Mouse (Mus musculus) mammary gland, adult 2 months (tissue): ENCODE measurements around the gene Spata25. TPM values are rescaled to one million over a fixed set of nuclear protein-coding genes. Genes with fewer than 3 reads are reported as not detected.

Source experiments
- polyA plus RNA-seq: library from polyadenylated mRNA; depleted of rRNA; stranded (reverse); fragments of >200 nt; gene quantifications from 2 replicates; pipeline ENCODE4 v1.2.3, GENCODE M21; 2012; ENCODE audit warnings: low replicate concordance; rRNA removed

Spata25 gene
- 0.22 TPM in 1 of 2 replicates, not detected in the other for polyA plus RNA-seq

GRCm38 (mm10) chr2:164828437-164828836 lies at the start of gene Spata25:
TSS of gene Spata25 (minus strand) at chr2:164828537.

GRCm38 (mm10) chr2:164857101-164857821 lies 28.9 kb upstream of the Spata25 start, which contains the start of gene Pltp:
TSS of gene Pltp (minus strand) at chr2:164857711.

GRCm38 (mm10) chr2:164833314-164833959 lies 5.1 kb upstream of the Spata25 start, which contains the start of gene Neurl2:
TSS of gene Neurl2 (minus strand) at chr2:164833456.

DNA sequence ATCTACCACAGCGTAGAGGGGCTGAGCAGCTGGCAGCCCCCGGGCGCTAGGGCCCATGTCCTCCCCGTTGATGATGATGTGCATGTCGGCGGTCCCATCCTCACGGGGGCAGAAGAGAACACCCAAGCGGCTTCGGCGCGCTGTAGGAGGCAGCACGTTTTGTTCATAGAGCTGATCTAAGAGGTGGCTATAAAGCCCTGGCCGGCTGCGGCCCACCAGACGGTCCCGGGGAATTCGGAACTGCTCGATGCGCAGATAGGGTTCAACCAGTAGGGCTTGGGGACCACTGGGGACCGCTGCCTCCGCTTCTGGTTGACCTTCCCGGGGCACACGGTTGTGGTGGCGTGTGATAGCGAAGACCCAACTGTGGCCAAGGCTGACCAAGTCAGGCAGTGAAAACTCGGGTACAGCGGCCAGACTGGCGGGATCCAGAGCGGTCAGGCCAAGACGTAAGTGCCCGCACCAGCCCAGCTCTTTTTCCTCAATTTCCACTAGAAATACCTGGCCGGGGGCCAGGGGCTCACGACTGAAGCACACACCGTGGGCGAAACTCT lies 4.5 kb upstream of the Spata25 start, which contains the start of gene Ctsa:
Ctsa (plus strand) TSS at position 126 of the 554 bp plus-strand sequence.

GRCm38 (mm10) chr2:164822636-164823165 lies 5.6 kb downstream of the Spata25 start, which contains the start of gene Zswim1:
TSS of gene Zswim1 (plus strand) at chr2:164822686.

GRCm38 (mm10) chr2:164804533-164805331 lies 23.6 kb downstream of the Spata25 start, which contains the start of the genes Acot8 and Zswim3:
TSS of gene Acot8 (minus strand) at chr2:164804882.
TSS of gene Zswim3 (plus strand) at chr2:164805098.

GRCm38 (mm10) chr2:164785481-164786387 lies 42.6 kb downstream of the Spata25 start, which contains the start of gene Snx21:
TSS of gene Snx21 (plus strand) at chr2:164785823.

GRCm38 (mm10) chr2:164779481-164780086 lies 48.8 kb downstream of the Spata25 start, which contains the start of gene Tnnc2:
TSS of gene Tnnc2 (minus strand) at chr2:164779967.

Other genes with a start within 250 kb of the Spata25 start
- gene Wfdc6a, start 243.1 kb downstream of the Spata25 start, polyA plus RNA-seq: not detected in 2 replicates
- not detected in 2 replicates for gene Eppin, start 234.9 kb downstream of the Spata25 start, polyA plus RNA-seq
- gene Wfdc6b, start 215.0 kb downstream of the Spata25 start, polyA plus RNA-seq: not detected in 2 replicates
- not detected in 2 replicates for gene Wfdc8, start 214.9 kb downstream of the Spata25 start, polyA plus RNA-seq
- not detected in 2 replicates for gene Wfdc16, start 189.7 kb downstream of the Spata25 start, polyA plus RNA-seq
- gene Wfdc10, start 172.5 kb downstream of the Spata25 start, polyA plus RNA-seq: not detected in 2 replicates
- not detected in 2 replicates for gene Wfdc9, start 172.0 kb downstream of the Spata25 start, polyA plus RNA-seq
- not detected in 2 replicates for gene Wfdc11, start 154.4 kb downstream of the Spata25 start, polyA plus RNA-seq
- not detected in 2 replicates for gene Wfdc13, start 143.4 kb downstream of the Spata25 start, polyA plus RNA-seq
- gene Spint4, start 130.0 kb downstream of the Spata25 start, polyA plus RNA-seq: not detected in 2 replicates
- not detected in 2 replicates for gene Spint5, start 113.2 kb downstream of the Spata25 start, polyA plus RNA-seq
- gene Wfdc3, start 82.6 kb downstream of the Spata25 start, polyA plus RNA-seq: 0.87 and 2.8 TPM in 2 replicates
- gene Dnttip1, start 82.6 kb downstream of the Spata25 start, polyA plus RNA-seq: 13.4 and 63.8 TPM in 2 replicates
- 14.8 and 17.3 TPM in 2 replicates for gene Ube2c, start 58.6 kb downstream of the Spata25 start, polyA plus RNA-seq
- gene Tnnc2, start 48.6 kb downstream of the Spata25 start, polyA plus RNA-seq: 2.1 and 1,412 TPM in 2 replicates
- 32.9 and 57.5 TPM in 2 replicates for gene Snx21, start 42.7 kb downstream of the Spata25 start, polyA plus RNA-seq
- 36.3 and 58.2 TPM in 2 replicates for gene Acot8, start 23.7 kb downstream of the Spata25 start, polyA plus RNA-seq
- 2.7 and 4.5 TPM in 2 replicates for gene Zswim3, start 23.4 kb downstream of the Spata25 start, polyA plus RNA-seq
- gene Zswim1, start 5.9 kb downstream of the Spata25 start, polyA plus RNA-seq: 14.4 and 16.0 TPM in 2 replicates
- gene Ctsa, start 4.3 kb upstream of the Spata25 start, polyA plus RNA-seq: 329 and 398 TPM in 2 replicates
- gene Neurl2, start 4.9 kb upstream of the Spata25 start, polyA plus RNA-seq: 11.2 and 17.7 TPM in 2 replicates
- 327 and 423 TPM in 2 replicates for gene Pltp, start 29.2 kb upstream of the Spata25 start, polyA plus RNA-seq
- gene Pcif1, start 50.8 kb upstream of the Spata25 start, polyA plus RNA-seq: 28.2 and 59.8 TPM in 2 replicates
- 33.2 and 49.0 TPM in 2 replicates for gene Zfp335, start 83.2 kb upstream of the Spata25 start, polyA plus RNA-seq
- gene Mmp9, start 112.2 kb upstream of the Spata25 start, polyA plus RNA-seq: 21.9 and 24.5 TPM in 2 replicates
- 3.0 TPM in 2 replicates for gene Slc12a5, start 132.3 kb upstream of the Spata25 start, polyA plus RNA-seq
- gene Ncoa5, start 206.3 kb upstream of the Spata25 start, polyA plus RNA-seq: 25.4 and 29.5 TPM in 2 replicates
- 31.3 and 45.3 TPM in 2 replicates for gene Cd40, start 227.1 kb upstream of the Spata25 start, polyA plus RNA-seq